Mouse (Mus musculus): ENCODE measurements at regions not wholly inside any gene's neighbourhood (a gene's known extent, or its start where the extent isn't known, plus 50 kb on each side); places are given as distances from the start of the nearest gene placed in this dataset.

DNA sequence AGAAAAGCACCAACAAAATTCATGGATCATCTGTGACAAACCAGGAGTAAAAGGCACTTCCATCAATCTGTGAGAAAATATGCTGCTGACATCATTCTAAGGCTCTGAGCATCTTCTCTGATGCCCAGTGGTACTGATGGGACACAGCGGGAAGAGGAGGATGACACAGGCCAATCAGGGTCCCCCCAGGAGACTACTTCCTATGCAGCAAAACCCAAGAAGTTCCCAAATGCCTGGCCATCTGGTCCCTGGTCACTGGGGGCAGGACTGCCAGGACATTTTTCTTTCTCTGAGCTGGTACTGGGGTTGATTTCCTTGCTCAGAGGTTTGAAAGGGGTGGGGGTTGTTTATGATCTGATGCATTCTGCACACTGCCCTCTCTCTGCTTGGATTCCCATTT lies 158.4 kb downstream of the Gm19410 start:
- TF ChIP-seq CTCF (IDR thresholded peaks at IDR 0.05; ENCODE audit: low read depth, low read length) = no peak
- TF ChIP-seq POLR2A (IDR thresholded peaks at IDR 0.05; ENCODE audit: extremely low read depth, insufficient read depth, low read length) = no peak
